Mouse (Mus musculus): ENCODE data around the gene Zc3h12a. TPM values are rescaled to one million over a fixed set of nuclear protein-coding genes. Genes with fewer than 3 reads are reported as not detected.

Zc3h12a gene
- polyA plus RNA-seq, 2 experiments = 1.4 to 3.0 TPM

DNA sequence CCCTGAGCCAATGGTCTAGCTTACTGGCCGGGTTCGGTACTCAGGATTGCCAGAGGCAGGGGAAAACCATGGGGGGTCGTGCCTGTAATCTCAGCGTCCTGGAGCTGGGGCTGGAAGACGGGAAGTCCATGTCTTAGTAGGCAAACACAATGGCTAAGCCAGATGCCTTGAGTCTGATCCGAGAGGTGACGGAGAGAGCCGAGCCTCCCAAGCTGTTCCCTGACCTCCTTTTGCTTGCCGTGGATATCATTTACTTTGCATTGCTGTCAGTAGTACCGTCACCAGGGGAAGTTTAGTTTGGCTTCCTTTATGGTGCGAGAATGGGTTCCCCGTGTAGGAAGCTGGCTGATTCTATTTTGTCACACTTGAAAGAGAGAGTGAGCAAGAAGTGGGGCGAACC lies 26.3 kb downstream of the Zc3h12a start:
- no peaks in the 10 kb centered on the region for H3K4me1 ChIP-seq (ENCODE audit: control insufficient read depth, insufficient read depth, low read length)
- 61% methylated on average over 13 of the region's 13 CpGs for WGBS
- no peaks in the 10 kb centered on the region for H3K27me3 ChIP-seq (ENCODE audit: control insufficient read depth, insufficient read depth, low read length)
- TF ChIP-seq POLR2A (IDR thresholded peaks at IDR 0.05; ENCODE audit: borderline replicate concordance, extremely low read depth, insufficient read depth, insufficient read length) = no peak
- no peak overlapping the region for H3K27ac ChIP-seq (replicated peaks; ENCODE audit: low read depth, low read length)
- H3K4me3 ChIP-seq (replicated peaks; ENCODE audit: low read length) = no peak overlapping the region
- H3K9ac ChIP-seq (ENCODE audit: low read depth, low read length, severe bottlenecking) = no peak overlapping the region
- DNase-seq (ENCODE audit: low spot score) (no peak), ATAC-seq (ENCODE audit: low FRiP score, low read depth) (no peak)
- H3K4me2 ChIP-seq (replicated peaks; ENCODE audit: low read depth, low read length, severe bottlenecking) = no peak overlapping the region
- no peaks in the 10 kb centered on the region for H3K9me3 ChIP-seq (ENCODE audit: control insufficient read depth, low read length)
- H3K36me3 ChIP-seq (ENCODE audit: control insufficient read depth, insufficient read depth, low read length) = peaks cover 34% of the 10 kb centered on the region

DNA sequence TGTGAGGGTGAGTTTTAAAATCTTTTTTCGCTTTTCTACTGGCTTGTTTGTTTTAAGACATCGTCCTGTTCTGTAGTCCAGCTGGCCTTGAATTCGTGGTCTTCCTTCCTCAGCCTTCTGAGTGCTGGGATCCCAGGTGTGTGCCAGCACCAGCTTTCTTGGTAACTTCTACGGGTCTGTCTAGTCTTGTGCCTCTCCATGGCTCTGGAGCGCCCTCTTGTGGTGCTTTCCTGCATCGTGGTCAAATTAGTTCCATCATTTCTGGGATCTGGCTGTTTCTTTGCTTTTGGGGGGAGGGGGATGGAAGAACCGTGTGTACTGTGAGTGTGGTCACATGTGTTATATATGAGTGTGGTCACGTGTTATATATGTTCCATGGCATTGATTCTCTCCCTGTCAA lies 28.2 kb downstream of the Zc3h12a start:
- no peak overlapping the region for H3K4me2 ChIP-seq (replicated peaks; ENCODE audit: low read depth, low read length, severe bottlenecking)
- H3K27ac ChIP-seq (replicated peaks; ENCODE audit: low read depth, low read length) = no peak overlapping the region
- no peaks in the 10 kb centered on the region for H3K9me3 ChIP-seq (ENCODE audit: control insufficient read depth, low read length)
- TF ChIP-seq POLR2A (IDR thresholded peaks at IDR 0.05; ENCODE audit: borderline replicate concordance, extremely low read depth, insufficient read depth, insufficient read length) = no peak
- 6% methylated on average over 8 of the region's 8 CpGs for WGBS
- H3K4me1 ChIP-seq (ENCODE audit: control insufficient read depth, insufficient read depth, low read length) = no peaks in the 10 kb centered on the region
- peak; percentile 72 for DNase-seq (ENCODE audit: low spot score)
- no peak overlapping the region for H3K4me3 ChIP-seq (replicated peaks; ENCODE audit: low read length)
- H3K36me3 ChIP-seq (ENCODE audit: control insufficient read depth, insufficient read depth, low read length) = peaks cover 22% of the 10 kb centered on the region
- no peaks in the 10 kb centered on the region for H3K27me3 ChIP-seq (ENCODE audit: control insufficient read depth, insufficient read depth, low read length)
- no peak overlapping the region for H3K9ac ChIP-seq (ENCODE audit: low read depth, low read length, severe bottlenecking)
- 0 out of 2 replicates have a peak, but pooled peaks have one; percentile 30 for ATAC-seq (ENCODE audit: low FRiP score, low read depth)

DNA sequence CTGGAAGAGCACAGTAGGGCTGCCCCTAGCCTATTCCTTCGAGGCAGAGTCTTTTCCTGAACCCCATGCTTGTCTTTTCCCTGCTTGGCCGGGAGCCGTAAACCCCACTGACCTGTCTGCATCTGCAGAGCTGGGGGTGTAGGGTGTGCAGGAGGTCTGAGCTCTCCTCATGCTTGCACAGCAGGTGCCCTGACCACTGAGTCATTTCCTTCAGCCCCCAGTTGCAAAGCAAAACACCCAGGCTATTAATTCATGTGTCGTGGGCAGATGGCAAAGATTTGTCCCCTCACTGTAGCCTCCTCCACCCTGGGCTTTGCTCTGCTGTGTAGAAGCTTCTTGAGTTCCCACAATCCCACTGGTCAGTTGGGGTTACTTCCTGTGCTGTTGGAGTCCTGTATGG lies 30.2 kb downstream of the Zc3h12a start:
- no peak for TF ChIP-seq POLR2A (IDR thresholded peaks at IDR 0.05; ENCODE audit: borderline replicate concordance, extremely low read depth, insufficient read depth, insufficient read length)
- H3K9ac ChIP-seq (ENCODE audit: low read depth, low read length, severe bottlenecking) = no peak overlapping the region
- no peaks in the 10 kb centered on the region for H3K27me3 ChIP-seq (ENCODE audit: control insufficient read depth, insufficient read depth, low read length)
- H3K36me3 ChIP-seq (ENCODE audit: control insufficient read depth, insufficient read depth, low read length) = peaks cover 19% of the 10 kb centered on the region
- H3K9me3 ChIP-seq (ENCODE audit: control insufficient read depth, low read length) = no peaks in the 10 kb centered on the region
- H3K27ac ChIP-seq (replicated peaks; ENCODE audit: low read depth, low read length) = no peak overlapping the region
- H3K4me2 ChIP-seq (replicated peaks; ENCODE audit: low read depth, low read length, severe bottlenecking) = no peak overlapping the region
- ATAC-seq (ENCODE audit: low FRiP score, low read depth) (no peak), DNase-seq (ENCODE audit: low spot score) (no peak)
- no peaks in the 10 kb centered on the region for H3K4me1 ChIP-seq (ENCODE audit: control insufficient read depth, insufficient read depth, low read length)
- no peak overlapping the region for H3K4me3 ChIP-seq (replicated peaks; ENCODE audit: low read length)
- WGBS = 74% methylated on average over 4 of the region's 4 CpGs

DNA sequence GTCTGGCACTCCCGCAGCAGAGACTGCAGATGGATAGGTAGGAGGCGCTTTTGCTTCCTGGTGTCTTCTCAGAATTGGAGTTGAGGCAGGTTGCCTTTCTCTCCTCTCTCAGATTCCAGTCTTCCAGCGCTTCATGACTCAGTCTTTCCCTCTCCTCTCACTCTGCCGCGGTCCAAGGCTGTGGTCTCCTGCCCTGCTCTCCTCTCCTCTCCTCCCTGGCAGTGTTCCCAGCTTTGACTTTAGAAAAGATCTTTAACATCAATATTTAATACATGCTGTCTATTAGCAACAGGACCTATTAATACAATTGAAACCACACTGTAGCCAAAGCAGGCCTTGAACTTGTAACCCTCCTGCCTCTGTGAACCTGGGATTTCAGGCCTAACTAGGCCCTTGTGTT lies 31.6 kb downstream of the Zc3h12a start:
- H3K27ac ChIP-seq (replicated peaks; ENCODE audit: low read depth, low read length) = no peak overlapping the region
- 85% methylated on average over 5 of the region's 5 CpGs for WGBS
- ATAC-seq (ENCODE audit: low FRiP score, low read depth) (no peak), DNase-seq (ENCODE audit: low spot score) (no peak)
- H3K4me1 ChIP-seq (ENCODE audit: control insufficient read depth, insufficient read depth, low read length) = no peaks in the 10 kb centered on the region
- peaks cover 20% of the 10 kb centered on the region for H3K36me3 ChIP-seq (ENCODE audit: control insufficient read depth, insufficient read depth, low read length)
- no peak overlapping the region for H3K4me2 ChIP-seq (replicated peaks; ENCODE audit: low read depth, low read length, severe bottlenecking)
- H3K9me3 ChIP-seq (ENCODE audit: control insufficient read depth, low read length) = no peaks in the 10 kb centered on the region
- no peak overlapping the region for H3K4me3 ChIP-seq (replicated peaks; ENCODE audit: low read length)
- no peak overlapping the region for H3K9ac ChIP-seq (ENCODE audit: low read depth, low read length, severe bottlenecking)
- TF ChIP-seq POLR2A (IDR thresholded peaks at IDR 0.05; ENCODE audit: borderline replicate concordance, extremely low read depth, insufficient read depth, insufficient read length) = no peak
- H3K27me3 ChIP-seq (ENCODE audit: control insufficient read depth, insufficient read depth, low read length) = no peaks in the 10 kb centered on the region

DNA sequence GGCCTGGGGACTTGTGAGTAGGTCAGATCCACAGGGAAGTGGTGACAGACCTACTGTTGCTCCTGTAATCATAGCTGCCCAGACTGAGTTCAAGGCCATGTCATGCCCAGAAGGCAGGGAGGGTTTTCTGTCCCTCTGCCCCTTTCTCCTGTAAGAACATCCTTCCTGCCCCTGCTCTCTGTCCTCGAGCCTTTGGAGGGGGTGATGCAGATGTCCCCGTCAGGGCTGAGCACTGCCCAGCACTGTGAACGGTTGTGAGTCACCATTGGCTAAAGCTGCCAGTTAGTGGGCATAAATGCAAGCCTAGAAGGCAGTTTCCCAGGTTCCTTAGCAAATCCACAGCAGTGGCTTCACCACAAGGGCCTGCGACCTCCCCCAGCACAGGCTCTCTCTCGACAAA lies 34.6 kb downstream of the Zc3h12a start:
- no peak for TF ChIP-seq POLR2A (IDR thresholded peaks at IDR 0.05; ENCODE audit: borderline replicate concordance, extremely low read depth, insufficient read depth, insufficient read length)
- ATAC-seq (ENCODE audit: low FRiP score, low read depth) = no peak

DNA sequence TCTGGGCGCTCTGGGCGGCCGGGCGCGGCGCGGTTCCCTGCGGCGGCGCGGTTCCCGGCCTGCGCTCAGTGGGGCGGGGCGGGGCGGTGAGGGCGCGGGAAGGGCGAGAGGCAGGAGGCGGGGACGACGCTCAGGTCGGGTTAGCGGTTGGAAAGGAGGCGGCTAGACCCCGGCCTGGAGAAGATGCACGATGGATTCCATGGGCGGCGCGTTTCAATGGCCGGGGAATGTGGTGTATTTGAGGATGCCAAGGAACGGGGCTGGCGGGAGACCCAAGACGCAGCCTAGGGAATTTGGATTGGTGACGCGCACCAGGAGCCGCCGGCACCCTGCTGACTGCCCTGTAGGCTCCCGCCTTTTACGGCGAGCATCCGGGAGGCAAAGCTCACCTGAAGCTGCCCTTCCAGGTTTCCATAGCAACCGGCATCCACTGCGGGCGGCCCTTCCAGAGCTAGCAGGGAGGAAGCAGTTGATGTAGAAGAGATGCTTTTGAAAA lies 42.2 kb downstream of the Zc3h12a start:
- H3K9me3 ChIP-seq (ENCODE audit: control insufficient read depth, low read length) = no peaks in the 10 kb centered on the region
- peak overlapping the region; percentile 87 for H3K4me3 ChIP-seq (replicated peaks; ENCODE audit: low read length)
- ATAC-seq (ENCODE audit: low FRiP score, low read depth) = peak; percentile 93
- H3K36me3 ChIP-seq (ENCODE audit: control insufficient read depth, insufficient read depth, low read length) = peaks cover 31% of the 10 kb centered on the region
- peak overlapping the region; percentile 83 for H3K4me2 ChIP-seq (replicated peaks; ENCODE audit: low read depth, low read length, severe bottlenecking)
- 0% methylated on average over 35 of the region's 45 CpGs for WGBS
- peak overlapping the region; percentile 86 for H3K9ac ChIP-seq (ENCODE audit: low read depth, low read length, severe bottlenecking)
- no peak for TF ChIP-seq POLR2A (IDR thresholded peaks at IDR 0.05; ENCODE audit: borderline replicate concordance, extremely low read depth, insufficient read depth, insufficient read length)
- H3K4me1 ChIP-seq (ENCODE audit: control insufficient read depth, insufficient read depth, low read length) = peaks cover 10% of the 10 kb centered on the region
- H3K27me3 ChIP-seq (ENCODE audit: control insufficient read depth, insufficient read depth, low read length) = no peaks in the 10 kb centered on the region
- H3K27ac ChIP-seq (replicated peaks; ENCODE audit: low read depth, low read length) = peak overlapping the region; percentile 95
- DNase-seq (ENCODE audit: low spot score) = peak; percentile 59

More for the DNA sequence above, 34.6 kb downstream of the Zc3h12a start:
- Histone ChIP-seq H3K9me3 (ENCODE audit: control insufficient read depth, low read length) (no peaks in the 10 kb centered on the region), H3K4me2 (replicated peaks; ENCODE audit: low read depth, low read length, severe bottlenecking) (no peak overlapping the region), H3K9ac (ENCODE audit: low read depth, low read length, severe bottlenecking) (no peak overlapping the region), H3K27me3 (ENCODE audit: control insufficient read depth, insufficient read depth, low read length) (no peaks in the 10 kb centered on the region), H3K36me3 (ENCODE audit: control insufficient read depth, insufficient read depth, low read length) (peaks cover 50% of the 10 kb centered on the region), H3K4me1 (ENCODE audit: control insufficient read depth, insufficient read depth, low read length) (no peaks in the 10 kb centered on the region), H3K4me3 (replicated peaks; ENCODE audit: low read length) (no peak overlapping the region), H3K27ac (replicated peaks; ENCODE audit: low read depth, low read length) (no peak overlapping the region)
- 92% methylated on average over 5 of the region's 5 CpGs for WGBS
- no peak for DNase-seq (ENCODE audit: low spot score)

Measured in limb, embryonic 14.5 days (tissue).